Mouse (Mus musculus): ENCODE measurements around the gene Cyp26c1. TPM values are rescaled to one million over a fixed set of nuclear protein-coding genes. Genes with fewer than 3 reads are reported as not detected.
A peak's percentile ranks its signal among the peaks of the same experiment; 100 is the strongest.

Cyp26c1 gene
- total and polyA plus RNA-seq, 2 experiments from 2014 or later: not detected

DNA sequence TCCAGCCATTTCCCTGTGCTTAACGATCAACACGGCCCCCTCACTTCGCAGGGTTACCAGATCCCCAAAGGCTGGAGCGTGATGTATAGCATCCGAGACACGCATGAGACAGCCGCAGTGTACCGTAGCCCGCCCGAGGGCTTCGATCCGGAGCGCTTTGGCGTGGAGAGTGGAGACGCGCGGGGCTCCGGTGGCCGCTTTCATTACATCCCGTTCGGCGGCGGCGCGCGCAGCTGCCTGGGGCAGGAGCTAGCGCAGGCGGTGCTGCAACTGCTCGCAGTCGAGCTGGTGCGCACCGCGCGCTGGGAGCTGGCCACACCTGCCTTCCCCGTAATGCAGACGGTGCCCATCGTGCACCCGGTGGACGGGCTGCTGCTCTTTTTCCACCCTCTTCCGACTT, 7.5 kb downstream of the Cyp26c1 start:
- H3K4me3 ChIP-seq (ENCODE audit: low read depth, low read length): peak overlapping the region; percentile 30
- DNase-seq: peak; percentile 64
- no peaks in the 10 kb centered on the region for H3K36me3 ChIP-seq (ENCODE audit: insufficient read depth)
- no peak overlapping the region for H3K27ac ChIP-seq (ENCODE audit: low read depth, low read length)
- peaks cover 4% of the 10 kb centered on the region; the same call in 1 of the 2 replicates for H3K4me1 ChIP-seq (ENCODE audit: insufficient read depth)
- peak; percentile 71 for ATAC-seq
- peaks cover 100% of the 10 kb centered on the region for H3K27me3 ChIP-seq (ENCODE audit: insufficient read depth, low read length)
- TF ChIP-seq CTCF (IDR thresholded peaks at IDR 0.05; ENCODE audit: low read depth): no peak
- 0 out of 2 replicates have a peak overlapping the region, but pooled peaks have one; percentile 22 for H3K9ac ChIP-seq
- peak overlapping the region; percentile 50 for H3K4me2 ChIP-seq (ENCODE audit: low read depth)
- no peaks in the 10 kb centered on the region for H3K9me3 ChIP-seq (ENCODE audit: low read length)
- under 1% methylated on average over 40 of the region's 40 CpGs for WGBS

DNA sequence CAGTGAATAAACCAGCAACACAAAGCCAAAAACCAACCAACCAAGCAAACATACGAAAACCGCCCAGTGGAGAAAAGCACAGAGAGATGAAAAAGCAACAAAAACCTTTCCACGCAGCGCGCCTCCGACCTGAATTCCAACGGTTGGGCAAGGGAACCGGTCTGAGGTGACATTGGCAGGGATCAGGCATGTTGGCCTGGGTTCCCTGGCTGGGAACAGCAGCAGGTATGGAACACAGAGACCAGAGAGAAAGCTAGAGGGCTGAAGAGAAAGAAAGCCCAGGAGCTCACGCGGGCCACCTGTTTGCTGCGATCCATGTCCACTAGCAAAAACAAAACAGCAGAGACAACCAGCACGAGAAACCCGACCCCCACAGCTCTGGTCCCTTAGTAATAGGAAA, 9.8 kb downstream of the Cyp26c1 start:
- H3K4me3 ChIP-seq (ENCODE audit: low read depth, low read length): no peak overlapping the region
- 30% methylated on average over 13 of the region's 13 CpGs for WGBS

DNA sequence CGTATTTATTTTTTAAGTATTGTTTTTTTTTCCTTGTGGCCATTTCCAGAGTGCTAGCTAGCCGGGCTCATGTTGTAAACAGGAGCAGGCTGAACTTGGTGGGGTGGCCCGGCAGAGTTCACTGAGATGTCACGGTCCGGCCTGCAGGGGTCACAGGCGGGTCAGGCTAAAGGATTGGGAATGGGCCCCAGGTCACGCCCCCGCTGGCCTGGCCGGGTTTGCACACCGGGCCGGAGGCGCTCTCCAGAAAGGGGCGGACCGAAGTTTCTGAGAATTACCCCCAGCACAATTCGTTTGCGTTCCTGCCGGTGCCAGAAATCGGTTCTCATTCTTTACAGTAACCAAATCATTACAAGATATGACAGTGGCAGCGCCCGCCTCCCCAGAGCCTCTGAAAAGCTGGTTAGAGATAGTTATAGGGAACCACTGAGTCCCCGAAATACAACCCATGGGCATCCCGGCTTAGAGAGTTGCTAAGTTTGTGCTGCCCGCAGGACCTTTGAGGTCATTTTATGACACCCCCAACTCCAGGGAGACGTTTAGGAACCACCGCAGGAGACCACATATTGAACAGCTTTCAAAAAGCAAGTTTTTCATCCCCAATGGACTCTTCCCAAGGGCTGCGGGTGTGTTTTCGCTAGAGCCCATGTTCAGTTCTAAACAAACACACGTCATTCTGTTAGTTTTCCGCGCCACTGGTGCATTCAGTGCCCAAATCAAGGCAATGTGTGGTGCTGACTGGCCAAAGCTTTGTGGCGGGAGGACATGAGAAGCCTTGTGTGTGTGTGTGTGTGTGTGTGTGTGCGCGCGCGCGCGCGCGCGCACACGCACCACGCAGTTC, 10.6 kb downstream of the Cyp26c1 start:
- Histone ChIP-seq H3K27me3 (ENCODE audit: insufficient read depth, low read length) (peaks cover 98% of the 10 kb centered on the region), H3K4me3 (ENCODE audit: low read depth, low read length) (0 out of 2 replicates have a peak overlapping the region, but pooled peaks have one; percentile 6), H3K9me3 (ENCODE audit: low read length) (no peaks in the 10 kb centered on the region), H3K4me2 (ENCODE audit: low read depth) (peak overlapping the region; percentile 25), H3K9ac (no peak overlapping the region), H3K4me1 (ENCODE audit: insufficient read depth) (peaks cover 4% of the 10 kb centered on the region; the same call in 1 of the 2 replicates), H3K36me3 (ENCODE audit: insufficient read depth) (no peaks in the 10 kb centered on the region), H3K27ac (ENCODE audit: low read depth, low read length) (no peak overlapping the region)
- 4% methylated on average over 42 of the region's 42 CpGs for WGBS
- DNase-seq (no peak), ATAC-seq (no peak)
- no peak for TF ChIP-seq CTCF (IDR thresholded peaks at IDR 0.05; ENCODE audit: low read depth)

More for the DNA sequence above, 9.8 kb downstream of the Cyp26c1 start:
- no peak for TF ChIP-seq CTCF (IDR thresholded peaks at IDR 0.05; ENCODE audit: low read depth)
- Histone ChIP-seq H3K27ac (ENCODE audit: low read depth, low read length) (no peak overlapping the region), H3K4me2 (ENCODE audit: low read depth) (no peak overlapping the region), H3K36me3 (ENCODE audit: insufficient read depth) (no peaks in the 10 kb centered on the region), H3K27me3 (ENCODE audit: insufficient read depth, low read length) (peaks cover 98% of the 10 kb centered on the region), H3K4me1 (ENCODE audit: insufficient read depth) (peaks cover 4% of the 10 kb centered on the region; the same call in 1 of the 2 replicates), H3K9me3 (ENCODE audit: low read length) (no peaks in the 10 kb centered on the region), H3K9ac (no peak overlapping the region)
- DNase-seq (no peak), ATAC-seq (no peak)

DNA sequence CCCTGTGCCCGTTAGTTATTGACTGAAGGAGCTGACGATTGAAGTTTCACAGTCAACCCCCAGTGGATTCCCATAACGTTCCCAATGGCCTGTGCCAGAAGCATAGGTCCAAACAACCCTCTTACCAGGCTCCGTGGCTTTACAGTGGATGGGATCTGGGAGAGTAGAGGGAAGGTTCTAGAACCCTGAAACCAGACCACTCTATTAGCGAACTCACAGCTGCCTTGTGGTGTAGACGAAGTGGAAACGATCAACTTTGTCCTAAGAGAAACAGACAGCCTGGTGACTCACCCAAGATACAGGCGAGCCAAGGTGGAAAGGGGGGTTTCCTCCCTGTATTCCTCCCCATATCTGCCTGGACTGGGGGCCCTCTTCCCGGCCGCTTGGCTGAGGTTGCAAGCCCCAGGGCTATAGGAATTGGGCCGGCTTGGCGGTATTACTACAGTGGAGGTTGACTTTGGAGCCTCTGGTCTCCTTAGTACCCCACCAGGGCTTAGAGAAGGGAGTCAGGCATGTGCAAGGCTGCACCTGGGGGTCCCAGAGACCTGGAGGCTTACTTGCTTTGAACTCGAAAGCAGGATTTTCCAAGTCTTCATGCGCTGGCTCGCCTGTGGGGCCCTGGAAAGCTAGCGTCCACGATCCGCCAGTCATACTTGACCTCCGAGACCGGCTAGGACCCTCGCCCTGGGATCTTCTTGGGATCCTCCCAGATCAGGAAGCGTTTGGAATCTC, 11.4 kb downstream of the Cyp26c1 start:
- H3K9ac ChIP-seq: no peak overlapping the region
- no peak for TF ChIP-seq CTCF (IDR thresholded peaks at IDR 0.05; ENCODE audit: low read depth)
- no peak overlapping the region for H3K27ac ChIP-seq (ENCODE audit: low read depth, low read length)
- H3K9me3 ChIP-seq (ENCODE audit: low read length): no peaks in the 10 kb centered on the region
- H3K36me3 ChIP-seq (ENCODE audit: insufficient read depth): no peaks in the 10 kb centered on the region
- peaks cover 93% of the 10 kb centered on the region for H3K27me3 ChIP-seq (ENCODE audit: insufficient read depth, low read length)
- H3K4me2 ChIP-seq (ENCODE audit: low read depth): peak overlapping the region; percentile 65
- peak overlapping the region; percentile 36; the same call in 1 of the 2 replicates for H3K4me3 ChIP-seq (ENCODE audit: low read depth, low read length)
- WGBS: 4% methylated on average over 22 of the region's 22 CpGs
- ATAC-seq (no peak), DNase-seq (peak; percentile 46)
- H3K4me1 ChIP-seq (ENCODE audit: insufficient read depth): peaks cover 4% of the 10 kb centered on the region; the same call in 1 of the 2 replicates

- no peak for TF ChIP-seq CTCF (IDR thresholded peaks at IDR 0.05; ENCODE audit: low read depth)
- DNase-seq (no peak), ATAC-seq (no peak)
- Histone ChIP-seq H3K4me2 (ENCODE audit: low read depth) (peak overlapping the region; percentile 65), H3K36me3 (ENCODE audit: insufficient read depth) (no peaks in the 10 kb centered on the region), H3K4me3 (ENCODE audit: low read depth, low read length) (peak overlapping the region; percentile 36), H3K9ac (no peak overlapping the region), H3K27ac (ENCODE audit: low read depth, low read length) (no peak overlapping the region), H3K27me3 (ENCODE audit: insufficient read depth, low read length) (peaks cover 93% of the 10 kb centered on the region), H3K9me3 (ENCODE audit: low read length) (no peaks in the 10 kb centered on the region), H3K4me1 (ENCODE audit: insufficient read depth) (peaks cover 4% of the 10 kb centered on the region; the same call in 1 of the 2 replicates)
- WGBS: 4% methylated on average over 18 of the region's 18 CpGs
Measured at GRCm38 (mm10) chr19:37697335-37697636, 11.9 kb downstream of the Cyp26c1 start.

DNA sequence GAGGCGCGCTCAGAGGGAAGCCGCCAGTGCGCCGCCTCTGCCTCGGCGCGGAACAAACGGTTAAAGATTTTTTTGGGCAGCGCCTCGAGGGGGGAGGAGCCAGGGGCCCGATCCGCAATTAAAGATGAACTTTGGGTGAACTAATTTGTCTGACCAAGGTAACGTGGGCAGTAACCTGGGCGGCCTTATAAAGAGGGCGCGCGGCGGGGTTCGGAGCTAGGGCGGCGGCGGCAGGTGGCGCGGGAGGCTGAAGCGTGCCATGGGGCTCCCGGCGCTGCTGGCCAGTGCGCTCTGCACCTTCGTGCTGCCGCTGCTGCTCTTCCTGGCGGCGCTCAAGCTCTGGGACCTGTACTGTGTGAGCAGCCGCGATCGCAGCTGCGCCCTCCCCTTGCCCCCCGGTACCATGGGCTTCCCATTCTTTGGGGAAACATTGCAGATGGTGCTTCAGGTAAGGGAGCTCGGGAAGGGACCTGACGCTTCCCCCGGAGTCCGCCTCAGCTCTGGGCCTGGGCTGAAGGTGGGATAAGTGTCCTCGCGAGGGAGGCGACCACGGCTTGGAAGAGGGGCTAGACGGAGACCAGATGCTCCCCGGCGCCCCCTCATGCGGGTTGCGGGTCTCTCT, 12.4 kb downstream of the Cyp26c1 start, which contains the start of gene Cyp26a1:
Cyp26a1 (plus strand) TSS at position 148 of the 622 bp plus-strand sequence.
- H3K9me3 ChIP-seq (ENCODE audit: low read length): no peaks in the 10 kb centered on the region
- peak within 1 kb of the TSS; percentile 65 for H3K4me2 ChIP-seq (ENCODE audit: low read depth)
- TF ChIP-seq CTCF (IDR thresholded peaks at IDR 0.05; ENCODE audit: low read depth): no peak; the same call in 1 of the 2 replicates
- DNase-seq (peak; percentile 11), ATAC-seq (peak; percentile 21; the same call in 1 of the 2 replicates)
- H3K4me3 ChIP-seq (ENCODE audit: low read depth, low read length): peak within 1 kb of the TSS; percentile 36
- H3K36me3 ChIP-seq (ENCODE audit: insufficient read depth): no peaks in the 10 kb centered on the region
- peaks cover 93% of the 10 kb centered on the region for H3K27me3 ChIP-seq (ENCODE audit: insufficient read depth, low read length)
- WGBS: under 1% methylated on average over 51 of the region's 51 CpGs
- H3K9ac ChIP-seq: no peak within 1 kb of the TSS
- peaks cover 4% of the 10 kb centered on the region; the same call in 1 of the 2 replicates for H3K4me1 ChIP-seq (ENCODE audit: insufficient read depth)
- H3K27ac ChIP-seq (ENCODE audit: low read depth, low read length): no peak within 1 kb of the TSS
